Mouse (Mus musculus) midbrain, embryonic 11.5 days (tissue): ENCODE data around the gene Slc6a9. TPM values are rescaled to one million over a fixed set of nuclear protein-coding genes. Genes with fewer than 3 reads are reported as not detected.

Experiments used
- ATAC-seq: fragments of 200-750 bp; cut with Nextera tagmentation; 2 replicates; pipeline ENCODE4 v1.8.0; 2017; ENCODE audit warnings: moderate TSS enrichment, moderate library complexity; ENCODE audit not compliant: low FRiP score
- DNase-seq: peaks from one replicate; pipeline ENCODE4 v3.0.0; 2015; ENCODE audit warnings: low spot score; ENCODE audit errors: missing footprints
- H3K27ac ChIP-seq: fragments of 300-500 bp; sonication (generic); 2 replicates; pipeline ENCODE4 v1.5.1; 2014; ENCODE audit warnings: low read depth, low read length
- H3K27me3 ChIP-seq: fragments of 300-500 bp; sonication (generic); 2 replicates; pipeline ENCODE4 v1.6.1; 2014; ENCODE audit warnings: mild to moderate bottlenecking, low read length, moderate library complexity, mixed read lengths; ENCODE audit not compliant: control insufficient read depth, insufficient read depth
- H3K36me3 ChIP-seq: fragments of 300-500 bp; sonication (generic); 2 replicates; pipeline ENCODE4 v1.6.1; 2014; ENCODE audit warnings: mild to moderate bottlenecking, low read length, moderate library complexity, mixed read lengths; ENCODE audit not compliant: control insufficient read depth, insufficient read depth
- H3K4me1 ChIP-seq: fragments of 300-500 bp; sonication (generic); 2 replicates; pipeline ENCODE4 v1.6.1; 2014; ENCODE audit warnings: low read length; ENCODE audit not compliant: control insufficient read depth, insufficient read depth
- H3K4me2 ChIP-seq: fragments of 300-500 bp; sonication (generic); 2 replicates; pipeline ENCODE4 v1.6.1; 2014; ENCODE audit warnings: mild to moderate bottlenecking, moderate library complexity
- H3K4me3 ChIP-seq: fragments of 300-500 bp; sonication (generic); 2 replicates; pipeline ENCODE4 v1.5.1; 2014; ENCODE audit warnings: low read depth, low read length
- H3K9ac ChIP-seq: fragments of 300-500 bp; sonication (generic); 2 replicates; pipeline ENCODE4 v1.6.1; 2014; ENCODE audit warnings: low read length
- H3K9me3 ChIP-seq: fragments of 300-500 bp; sonication (generic); 2 replicates; pipeline ENCODE4 v1.6.1; 2016; ENCODE audit warnings: low read length; ENCODE audit not compliant: control insufficient read depth
- WGBS: fragments of 180-500 bp; shearing (Covaris S2); extraction: QIAGEN DNeasy Blood & Tissue Kit; methylation state at CpG from one replicate; pipeline ENCODE4 v1.1.7; 2014; 5-methylcytosine and 5-hydroxymethylcytosine counted together
- polyA plus RNA-seq: library from polyadenylated mRNA; unstranded; fragments of >200 nt; fragmentation: Nextera tagmentation; extraction: Ambion mirVana; gene quantifications from 2 replicates; pipeline ENCODE4 v1.2.1, GENCODE M21; 2014

The Slc6a9 gene
- polyA plus RNA-seq, 1 experiment from 2014 or later, result 4.6 TPM

- no peaks in the 10 kb centered on the region for H3K36me3 ChIP-seq
- H3K9me3 ChIP-seq, result no peaks in the 10 kb centered on the region
- H3K4me3 ChIP-seq, result no peak overlapping the region
- H3K4me1 ChIP-seq, result no peaks in the 10 kb centered on the region
- no peaks in the 10 kb centered on the region for H3K27me3 ChIP-seq
- no peak for DNase-seq
- H3K4me2 ChIP-seq, result no peak overlapping the region
- no peak overlapping the region for H3K9ac ChIP-seq
- WGBS, result 84% methylated on average over 9 of the region's 9 CpGs
- H3K27ac ChIP-seq, result no peak overlapping the region
- no peak for ATAC-seq
Measured at GRCm38 (mm10) chr4:117860570-117860969, 26.3 kb downstream of the Slc6a9 start.

- Histone ChIP-seq H3K36me3 (no peaks in the 10 kb centered on the region), H3K4me1 (0 out of 2 replicates have a peak, but pooled peaks cover 2% of the 10 kb centered on the region), H3K4me3 (no peak overlapping the region), H3K9me3 (no peaks in the 10 kb centered on the region), H3K27me3 (peaks cover 2% of the 10 kb centered on the region; the same call in 1 of the 2 replicates), H3K9ac (no peak overlapping the region), H3K27ac (no peak overlapping the region), H3K4me2 (no peak overlapping the region)
- peak; percentile 26; the same call in 1 of the 2 replicates for ATAC-seq
- 30% methylated on average over 4 of the region's 4 CpGs for WGBS
- no peak for DNase-seq
Measured at GRCm38 (mm10) chr4:117862823-117863222, 28.5 kb downstream of the Slc6a9 start.

DNA sequence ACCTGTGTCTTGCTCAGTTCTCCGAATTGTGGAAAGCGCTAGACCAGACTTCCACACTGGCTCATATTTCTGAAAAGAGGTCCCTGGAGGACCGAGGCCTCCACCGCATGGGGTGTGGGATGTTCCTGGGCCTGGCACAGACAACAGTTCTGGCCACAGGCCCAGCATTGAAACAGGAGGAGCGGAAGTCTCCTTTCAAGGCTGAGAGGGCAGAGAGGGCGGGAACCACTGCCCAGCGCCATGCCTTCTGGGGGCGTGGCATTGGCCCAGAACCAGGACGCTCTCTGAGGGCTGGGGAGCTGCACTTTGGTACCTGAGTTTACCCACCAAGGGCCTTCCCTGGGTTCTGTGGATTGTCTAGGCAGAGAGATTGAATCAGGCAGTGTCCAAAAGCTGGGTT lies 31.8 kb downstream of the Slc6a9 start:
- H3K27ac ChIP-seq, result no peak overlapping the region
- no peak overlapping the region for H3K9ac ChIP-seq
- no peak overlapping the region for H3K4me3 ChIP-seq
- peaks cover 2% of the 10 kb centered on the region; the same call in 1 of the 2 replicates for H3K27me3 ChIP-seq
- H3K4me1 ChIP-seq, result 0 out of 2 replicates have a peak, but pooled peaks cover 2% of the 10 kb centered on the region
- ATAC-seq, result no peak
- DNase-seq, result no peak
- 66% methylated on average over 9 of the region's 9 CpGs for WGBS
- no peak overlapping the region for H3K4me2 ChIP-seq
- H3K9me3 ChIP-seq, result no peaks in the 10 kb centered on the region
- no peaks in the 10 kb centered on the region for H3K36me3 ChIP-seq

DNA sequence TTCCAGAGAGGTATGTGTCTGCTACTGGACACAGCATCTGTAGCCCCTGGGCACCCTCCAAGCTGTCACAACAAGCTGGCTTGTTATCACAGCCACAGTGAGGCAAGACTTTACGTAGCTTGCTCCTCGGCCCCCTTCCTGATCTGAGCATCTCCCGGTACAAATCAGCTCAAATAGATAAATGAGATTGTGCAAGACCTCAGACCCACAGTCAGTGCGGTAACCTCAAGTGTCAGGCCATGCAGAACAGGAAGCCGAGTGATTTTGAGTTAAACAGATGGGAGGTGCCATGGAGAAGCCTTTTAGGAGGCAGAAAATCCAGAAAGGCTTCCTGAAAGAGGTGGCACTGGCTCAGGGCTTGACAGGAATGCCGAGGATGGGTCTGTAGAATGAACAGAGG lies 32.7 kb downstream of the Slc6a9 start:
- no peak for DNase-seq
- H3K4me2 ChIP-seq, result no peak overlapping the region
- ATAC-seq, result no peak
- H3K9me3 ChIP-seq, result no peaks in the 10 kb centered on the region
- WGBS, result 82% methylated on average over 6 of the region's 6 CpGs
- H3K9ac ChIP-seq, result no peak overlapping the region
- H3K27ac ChIP-seq, result no peak overlapping the region
- no peak overlapping the region for H3K4me3 ChIP-seq
- no peaks in the 10 kb centered on the region; the same call in 1 of the 2 replicates for H3K36me3 ChIP-seq
- H3K27me3 ChIP-seq, result peaks cover 2% of the 10 kb centered on the region; the same call in 1 of the 2 replicates
- H3K4me1 ChIP-seq, result 0 out of 2 replicates have a peak, but pooled peaks cover 2% of the 10 kb centered on the region

GRCm38 (mm10) chr4:117867823-117868222 lies 33.5 kb downstream of the Slc6a9 start:
- Histone ChIP-seq H3K27ac (no peak overlapping the region), H3K27me3 (peaks cover 2% of the 10 kb centered on the region; the same call in 1 of the 2 replicates), H3K36me3 (no peaks in the 10 kb centered on the region; the same call in 1 of the 2 replicates), H3K4me2 (no peak overlapping the region; the same call in 1 of the 2 replicates), H3K9me3 (no peaks in the 10 kb centered on the region), H3K4me3 (no peak overlapping the region), H3K9ac (no peak overlapping the region), H3K4me1 (peaks cover 8% of the 10 kb centered on the region)
- 14% methylated on average over 24 of the region's 24 CpGs for WGBS
- ATAC-seq (0 out of 2 replicates have a peak, but pooled peaks have one; percentile 5), DNase-seq (peak; percentile 96)

GRCm38 (mm10) chr4:117869317-117869716 lies 35.0 kb downstream of the Slc6a9 start:
- H3K27me3 ChIP-seq, result peaks cover 2% of the 10 kb centered on the region; the same call in 1 of the 2 replicates
- WGBS, result 68% methylated on average over 9 of the region's 9 CpGs
- H3K4me3 ChIP-seq, result no peak overlapping the region
- H3K4me1 ChIP-seq, result peaks cover 8% of the 10 kb centered on the region
- DNase-seq (no peak), ATAC-seq (no peak)
- no peak overlapping the region for H3K9ac ChIP-seq
- no peak overlapping the region for H3K4me2 ChIP-seq
- H3K9me3 ChIP-seq, result no peaks in the 10 kb centered on the region
- H3K27ac ChIP-seq, result no peak overlapping the region
- H3K36me3 ChIP-seq, result peaks cover 3% of the 10 kb centered on the region; the same call in 1 of the 2 replicates

DNA sequence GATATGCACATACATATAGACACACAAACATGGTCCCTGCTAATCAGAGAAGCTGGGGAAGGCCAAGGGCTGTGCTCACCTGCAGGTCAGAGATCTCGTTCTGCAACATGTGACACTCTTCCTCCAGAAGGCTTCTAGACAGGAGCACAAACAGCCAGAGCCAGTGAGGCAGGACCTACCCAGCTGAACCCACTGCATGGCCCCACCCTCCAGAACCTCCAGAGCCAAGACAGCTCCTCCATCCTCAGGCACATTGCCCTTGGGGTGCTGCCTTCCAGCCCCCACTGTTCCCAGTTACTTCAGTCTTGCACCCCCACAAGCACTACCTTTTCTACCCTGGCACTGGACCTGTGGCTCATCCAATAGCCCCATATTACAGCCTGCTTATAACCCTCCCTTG lies 36.1 kb downstream of the Slc6a9 start:
- ATAC-seq (no peak), DNase-seq (no peak)
- H3K36me3 ChIP-seq, result peaks cover 3% of the 10 kb centered on the region; the same call in 1 of the 2 replicates
- no peak overlapping the region for H3K9ac ChIP-seq
- no peak overlapping the region for H3K27ac ChIP-seq
- WGBS, result 50% methylated on average over 1 of the region's 1 CpGs
- H3K4me1 ChIP-seq, result peaks cover 8% of the 10 kb centered on the region
- no peaks in the 10 kb centered on the region for H3K9me3 ChIP-seq
- no peak overlapping the region for H3K4me3 ChIP-seq
- peaks cover 2% of the 10 kb centered on the region; the same call in 1 of the 2 replicates for H3K27me3 ChIP-seq
- H3K4me2 ChIP-seq, result no peak overlapping the region

DNA sequence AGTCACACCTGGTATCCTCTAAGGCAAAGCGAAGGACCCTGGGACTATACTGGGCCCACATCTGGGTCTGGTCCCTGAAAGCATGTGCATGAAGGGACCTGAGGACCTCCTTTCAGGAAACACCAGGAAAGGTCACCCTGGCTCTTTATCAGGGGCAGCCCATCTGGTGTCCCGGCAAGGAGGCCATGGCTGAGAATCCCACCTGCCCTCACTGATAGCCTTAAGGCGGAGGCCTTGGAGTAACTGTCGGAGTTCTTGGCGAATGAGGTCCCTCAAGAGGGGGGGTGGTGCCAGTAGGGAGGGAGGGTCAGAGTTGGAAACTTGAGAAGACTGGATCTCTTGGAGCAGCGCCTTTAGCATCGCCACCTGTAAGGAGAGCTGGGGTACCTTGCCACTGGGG lies 37.5 kb downstream of the Slc6a9 start:
- H3K27ac ChIP-seq, result no peak overlapping the region
- 69% methylated on average over 7 of the region's 7 CpGs for WGBS
- no peak overlapping the region for H3K4me2 ChIP-seq
- H3K9me3 ChIP-seq, result no peaks in the 10 kb centered on the region
- DNase-seq (peak; percentile 86), ATAC-seq (no peak)
- no peak overlapping the region for H3K9ac ChIP-seq
- H3K4me3 ChIP-seq, result no peak overlapping the region
- H3K4me1 ChIP-seq, result peaks cover 8% of the 10 kb centered on the region
- H3K36me3 ChIP-seq, result peaks cover 3% of the 10 kb centered on the region; the same call in 1 of the 2 replicates
- peaks cover 2% of the 10 kb centered on the region; the same call in 1 of the 2 replicates for H3K27me3 ChIP-seq

DNA sequence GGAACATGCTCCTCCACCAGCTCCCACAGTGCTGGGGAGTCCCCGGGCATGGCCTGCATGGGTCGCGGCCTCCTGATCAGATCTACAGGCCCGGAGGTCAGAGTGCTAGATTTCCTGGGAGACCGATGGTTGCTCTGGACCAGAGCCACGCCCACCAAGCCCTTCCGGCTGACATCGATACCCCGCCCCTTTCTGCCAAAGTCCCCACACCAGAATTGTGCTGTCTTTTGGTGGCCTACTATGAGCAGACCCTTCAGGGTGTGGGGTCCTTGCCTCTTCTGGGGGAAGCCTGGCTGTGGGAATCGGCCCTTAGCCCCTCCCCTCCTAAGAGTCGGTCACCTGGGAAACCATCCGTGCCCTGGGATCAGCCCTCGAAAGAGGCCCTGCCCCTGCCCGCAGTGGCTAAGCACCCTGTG lies 38.2 kb downstream of the Slc6a9 start, which contains the start of gene Ccdc24:
TSS of gene Ccdc24 (minus strand) at position 87 of the 416 bp plus-strand sequence.
- DNase-seq (peak; percentile 90), ATAC-seq (peak; percentile 53)
- no peak within 1 kb of the TSS for H3K27ac ChIP-seq
- H3K9ac ChIP-seq, result no peak within 1 kb of the TSS
- peak within 1 kb of the TSS; percentile 10; the same call in 1 of the 2 replicates for H3K4me3 ChIP-seq
- H3K9me3 ChIP-seq, result no peaks in the 10 kb centered on the region
- WGBS, result 4% methylated on average over 14 of the region's 14 CpGs
- H3K4me2 ChIP-seq, result peak within 1 kb of the TSS; percentile 39
- peaks cover 9% of the 10 kb centered on the region for H3K36me3 ChIP-seq
- H3K27me3 ChIP-seq, result peaks cover 2% of the 10 kb centered on the region; the same call in 1 of the 2 replicates
- peaks cover 8% of the 10 kb centered on the region for H3K4me1 ChIP-seq
